Mouse (Mus musculus): ENCODE measurements around the gene Vldlr. TPM values are rescaled to one million over a fixed set of nuclear protein-coding genes. Genes with fewer than 3 reads are reported as not detected.

The Vldlr gene
- total RNA-seq, 1 experiment from 2014 or later: 5.3 TPM

- no peak for ATAC-seq (replicated peaks; ENCODE audit: low read depth, poor library complexity, severe bottlenecking)
Observed at GRCm38 (mm10) chr19:27227131-27227530, 10.8 kb downstream of the Vldlr start.

DNA sequence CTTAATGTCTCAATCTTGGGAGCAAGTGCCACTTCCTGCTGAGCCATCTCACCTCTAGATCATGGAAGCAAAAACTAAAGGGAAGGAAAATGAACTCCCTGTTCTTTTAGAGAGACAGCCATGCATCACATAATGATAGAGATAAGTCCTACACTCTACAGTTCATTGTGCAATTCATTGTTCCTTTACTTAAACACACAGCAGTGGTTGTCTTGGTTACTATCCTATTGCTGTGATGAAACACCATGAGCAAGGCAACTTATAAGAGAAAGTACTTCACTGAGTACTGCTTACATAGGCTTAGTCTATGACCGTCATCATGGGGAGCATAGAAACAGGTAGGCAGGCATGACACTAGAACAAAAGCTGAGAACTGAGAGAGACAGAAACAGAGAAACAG lies 12.0 kb downstream of the Vldlr start:
- ATAC-seq (replicated peaks; ENCODE audit: low read depth, poor library complexity, severe bottlenecking): 0 out of 2 replicates have a peak, but pooled peaks have one; percentile 25

GRCm38 (mm10) chr19:27233386-27233785 lies 17.1 kb downstream of the Vldlr start:
- ATAC-seq (replicated peaks; ENCODE audit: low read depth, poor library complexity, severe bottlenecking): no peak

GRCm38 (mm10) chr19:27239913-27240312 lies 23.6 kb downstream of the Vldlr start:
- ATAC-seq (replicated peaks; ENCODE audit: low read depth, poor library complexity, severe bottlenecking): no peak

DNA sequence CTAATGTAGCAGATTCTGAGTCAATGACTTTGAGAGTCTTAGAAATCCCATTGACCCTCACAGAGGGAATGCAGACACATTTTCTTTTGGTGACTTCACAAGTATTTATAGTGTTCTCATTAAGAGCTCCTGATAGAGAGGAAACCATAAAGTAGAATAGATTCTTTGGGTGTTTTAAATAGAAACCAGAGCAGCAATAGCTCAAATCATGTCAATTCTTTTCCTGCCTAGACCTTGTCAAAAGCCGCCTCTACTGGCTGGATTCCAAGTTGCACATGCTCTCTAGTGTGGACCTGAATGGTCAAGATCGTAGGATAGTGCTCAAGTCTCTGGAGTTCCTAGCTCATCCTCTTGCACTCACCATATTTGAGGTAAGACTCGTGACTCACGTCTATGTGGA lies 27.2 kb downstream of the Vldlr start:
- ATAC-seq (replicated peaks; ENCODE audit: low read depth, poor library complexity, severe bottlenecking): no peak

DNA sequence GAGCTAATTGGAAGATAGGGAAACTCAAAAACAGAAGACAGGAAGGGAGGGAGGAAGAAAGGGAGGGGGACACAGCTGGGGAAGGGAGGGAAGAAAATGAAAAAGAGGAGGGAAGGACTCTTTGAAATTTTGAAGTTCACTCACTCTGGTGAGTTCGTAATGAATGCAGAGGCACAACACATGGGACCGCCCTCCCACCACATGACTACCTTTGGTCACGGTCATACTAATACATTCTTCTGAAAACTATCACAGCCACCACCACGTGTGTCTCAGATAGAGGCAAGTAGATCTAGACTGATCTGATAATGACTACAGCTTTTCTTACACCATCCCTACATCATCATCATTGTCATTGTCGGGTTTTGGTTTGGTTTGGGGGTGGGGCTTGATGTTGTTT lies 38.5 kb downstream of the Vldlr start:
- ATAC-seq (replicated peaks; ENCODE audit: low read depth, poor library complexity, severe bottlenecking): no peak

- no peak for ATAC-seq (replicated peaks; ENCODE audit: low read depth, poor library complexity, severe bottlenecking)
Observed at GRCm38 (mm10) chr19:27255678-27256077, 39.4 kb downstream of the Vldlr start.

DNA sequence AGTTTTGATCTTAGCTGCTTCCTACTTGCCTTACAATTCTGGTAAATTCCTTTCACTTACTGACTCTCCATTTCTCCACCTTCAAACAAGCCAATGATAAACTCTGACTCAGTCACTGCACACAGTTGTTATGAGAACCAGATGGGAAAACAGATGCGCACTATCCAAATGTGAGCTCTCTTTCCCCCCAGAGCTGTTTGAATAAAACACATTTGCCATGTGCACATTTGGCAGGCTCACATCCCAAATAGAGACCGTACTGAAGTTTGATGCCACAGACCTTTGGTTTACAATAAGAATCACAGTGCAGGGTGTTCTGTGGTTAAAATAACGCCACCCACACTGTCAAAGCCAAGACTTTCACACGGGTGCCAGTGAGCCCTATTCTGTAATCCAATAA lies 43.8 kb downstream of the Vldlr start:
- ATAC-seq (replicated peaks; ENCODE audit: low read depth, poor library complexity, severe bottlenecking): no peak

DNA sequence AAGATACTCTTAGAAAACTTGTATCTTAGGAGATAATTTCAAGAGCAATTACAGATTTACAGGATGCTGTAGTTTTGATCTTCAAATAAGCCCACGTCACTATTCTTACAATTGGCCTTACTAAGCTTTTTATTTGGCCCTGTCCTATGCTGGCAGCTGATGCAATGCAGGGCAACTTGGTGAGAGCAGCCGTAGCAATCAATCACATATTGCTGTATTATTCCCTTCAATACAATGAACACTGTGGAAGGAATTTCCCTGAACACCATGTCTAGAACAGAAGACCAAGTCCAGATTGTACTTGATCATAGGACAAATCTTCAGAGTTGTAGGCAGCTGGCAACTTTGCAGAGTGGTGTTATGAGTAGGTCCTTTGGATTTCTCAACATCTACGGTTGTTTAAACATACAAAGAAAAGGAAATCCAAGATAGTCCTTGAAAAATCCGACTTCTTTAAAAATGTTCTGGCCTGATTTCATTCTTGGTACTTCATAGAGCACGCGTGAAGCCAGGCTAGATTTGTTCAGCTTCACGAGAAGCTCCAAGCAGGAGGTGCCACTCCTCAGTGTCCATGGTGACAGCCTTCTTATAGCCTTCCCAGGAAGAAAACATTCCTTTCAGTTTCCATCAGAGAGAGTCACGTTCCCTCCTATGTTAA lies 44.5 kb downstream of the Vldlr start:
- ATAC-seq (replicated peaks; ENCODE audit: low read depth, poor library complexity, severe bottlenecking): no peak

- ATAC-seq (replicated peaks; ENCODE audit: low read depth, poor library complexity, severe bottlenecking): no peak
Observed at GRCm38 (mm10) chr19:27262141-27262540, 45.9 kb downstream of the Vldlr start.

- ATAC-seq (replicated peaks; ENCODE audit: low read depth, poor library complexity, severe bottlenecking): no peak
Observed at GRCm38 (mm10) chr19:27273385-27273784, 57.1 kb downstream of the Vldlr start.

DNA sequence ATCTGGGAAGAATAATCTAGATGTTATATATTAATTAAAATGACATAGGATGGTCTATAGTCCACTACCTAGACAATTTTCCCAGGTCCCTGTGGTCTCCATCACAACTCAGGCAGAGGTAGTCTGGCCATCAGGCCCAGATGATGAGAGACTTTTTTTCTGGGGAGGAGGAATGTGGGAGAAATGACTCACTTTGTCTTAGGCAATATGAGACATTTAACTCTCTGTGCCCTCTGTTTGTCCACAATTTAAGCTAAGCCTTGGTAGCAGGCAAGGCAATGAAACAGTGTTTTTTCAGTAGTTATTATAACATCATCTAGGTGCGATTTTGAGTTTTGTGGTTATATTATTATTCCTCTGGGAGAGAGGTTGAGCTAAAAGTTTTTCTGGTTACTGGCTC lies 58.1 kb downstream of the Vldlr start:
- ATAC-seq (replicated peaks; ENCODE audit: low read depth, poor library complexity, severe bottlenecking): no peak

- ATAC-seq (replicated peaks; ENCODE audit: low read depth, poor library complexity, severe bottlenecking): no peak
Observed at GRCm38 (mm10) chr19:27279174-27279573, 62.9 kb downstream of the Vldlr start.

Other genes starting within 250 kb of the Vldlr start
- not detected in 2 replicates for gene Kcnv2, start 106.1 kb downstream of the Vldlr start, total RNA-seq (2017)
- gene Pum3, start 213.3 kb downstream of the Vldlr start, total RNA-seq (2017): 162 and 180 TPM in 2 replicates